Mouse (Mus musculus): Measurements from ENCODE around the gene Foxj2. TPM values are rescaled to one million over a fixed set of nuclear protein-coding genes. Genes with fewer than 3 reads are reported as not detected.

Foxj2 gene
- polyA plus RNA-seq, 1 experiment from 2014 or later: 19.6 TPM

DNA sequence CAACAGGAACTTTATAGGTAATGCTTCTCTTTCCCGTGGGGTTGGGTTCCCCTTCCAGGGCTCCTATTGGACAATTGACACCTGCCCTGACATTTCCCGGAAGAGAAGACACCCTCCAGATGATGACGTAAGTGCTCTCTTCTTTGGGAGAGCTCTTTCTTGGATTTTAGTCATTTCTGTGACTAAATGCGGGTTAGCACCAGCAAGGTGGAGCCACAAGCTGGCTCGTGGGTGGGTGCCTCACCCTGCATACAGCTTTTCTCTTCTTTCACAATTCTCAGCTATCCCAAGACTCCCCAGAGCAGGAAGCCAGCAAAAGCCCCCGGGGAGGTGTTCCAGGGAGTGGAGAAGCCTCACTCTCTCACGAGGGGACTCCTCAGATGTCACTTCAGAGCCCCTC is 13.2 kb downstream of the Foxj2 start:
- ATAC-seq (no peak), DNase-seq (ENCODE audit: low read depth, low spot score) (no peak)
- H3K27me3 ChIP-seq: no peaks in the 10 kb centered on the region
- CTCF ChIA-PET: interaction anchor here (1.1 to 3.4 kb wide), 2 partner anchors 36 to 41 kb away, joined by 3 to 20 read pairs; partner anchors contain the start of gene Necap1
- TF ChIP-seq CTCF (IDR thresholded peaks at IDR 0.05): no peak
- in situ Hi-C loops (cut with MboI; ENCODE audit: low pct_unique_long_range_greater_than_20kb): no loop called here
- POLR2A ChIA-PET: no interaction called here

DNA sequence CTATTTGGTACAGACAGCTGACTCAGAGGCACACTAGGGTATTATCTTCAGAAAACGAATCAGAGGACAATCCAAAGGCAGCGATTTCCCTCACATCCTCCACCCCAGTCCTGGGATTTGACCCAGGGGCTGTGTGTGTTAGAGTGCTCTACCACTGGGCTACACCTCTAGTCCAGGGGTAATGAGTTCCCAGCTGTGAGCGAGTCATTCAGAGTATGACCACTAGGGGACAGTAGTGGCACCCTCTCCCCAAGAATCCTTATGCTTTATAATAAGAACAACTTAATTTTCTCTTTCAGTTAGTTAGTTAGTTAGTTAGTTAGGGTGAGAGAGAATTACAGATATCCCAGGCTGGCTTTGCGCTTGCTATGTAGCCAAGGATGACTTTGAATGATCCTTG is 14.7 kb downstream of the Foxj2 start:
- ChIA-PET CTCF (interaction anchor here (1.0 to 3.4 kb wide), 9 partner anchors 8 to 91 kb away, joined by 3 to 20 read pairs (median 5); no protein-coding TSS in a partner anchor), POLR2A (no interaction called here)
- H3K27me3 ChIP-seq: no peaks in the 10 kb centered on the region
- peak; percentile 61 for ATAC-seq
- in situ Hi-C loops (cut with MboI; ENCODE audit: low pct_unique_long_range_greater_than_20kb): no loop called here
- DNase-seq (ENCODE audit: low read depth, low spot score): no peak
- peak; percentile 91 for TF ChIP-seq CTCF (IDR thresholded peaks at IDR 0.05)

DNA sequence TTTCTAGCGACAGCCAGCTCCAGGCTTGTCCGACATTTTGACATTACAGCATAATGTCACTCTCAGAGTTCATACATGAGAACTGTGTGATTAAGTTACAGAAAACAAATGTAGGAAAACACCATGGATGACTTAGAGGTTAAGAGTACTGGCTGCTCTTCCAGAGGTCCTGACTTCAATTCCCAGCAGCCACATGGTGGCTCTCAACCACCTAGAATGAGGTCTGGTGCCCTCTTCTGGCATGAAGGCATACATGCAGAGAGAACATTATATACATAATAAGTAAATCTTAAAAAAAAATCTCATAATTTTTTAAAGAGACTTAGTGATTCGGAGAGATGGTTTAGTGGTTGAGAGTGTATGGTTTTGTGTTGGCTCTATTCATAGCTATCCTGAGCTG is 17.3 kb downstream of the Foxj2 start:
- TF ChIP-seq CTCF (IDR thresholded peaks at IDR 0.05): no peak
- no peak for DNase-seq (ENCODE audit: low read depth, low spot score)
- ChIA-PET POLR2A (no interaction called here), CTCF (no interaction called here)
- in situ Hi-C loops (cut with MboI; ENCODE audit: low pct_unique_long_range_greater_than_20kb): no loop called here
- ATAC-seq: no peak
- H3K27me3 ChIP-seq: no peaks in the 10 kb centered on the region

DNA sequence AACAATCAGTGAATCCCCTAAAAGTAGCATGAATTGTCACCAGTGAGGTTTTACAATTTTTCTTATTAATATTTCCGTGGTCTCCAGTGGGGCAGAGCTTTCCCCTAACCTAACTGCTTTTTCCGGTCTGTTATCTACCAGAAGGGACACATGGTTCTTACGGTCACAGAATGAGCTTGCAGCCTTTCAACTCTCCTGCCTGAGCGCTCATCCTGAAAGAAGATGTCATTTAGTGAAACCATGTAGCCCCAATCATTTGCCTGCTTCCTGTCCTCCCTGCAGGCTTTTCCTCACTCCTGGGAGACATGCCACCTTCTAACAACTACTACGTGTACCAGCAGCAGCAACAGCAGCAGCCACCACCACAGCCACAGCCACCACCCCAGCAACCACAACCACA is 17.8 kb downstream of the Foxj2 start:
- in situ Hi-C loops (cut with MboI; ENCODE audit: low pct_unique_long_range_greater_than_20kb): no loop called here
- CTCF ChIA-PET: no interaction called here

DNA sequence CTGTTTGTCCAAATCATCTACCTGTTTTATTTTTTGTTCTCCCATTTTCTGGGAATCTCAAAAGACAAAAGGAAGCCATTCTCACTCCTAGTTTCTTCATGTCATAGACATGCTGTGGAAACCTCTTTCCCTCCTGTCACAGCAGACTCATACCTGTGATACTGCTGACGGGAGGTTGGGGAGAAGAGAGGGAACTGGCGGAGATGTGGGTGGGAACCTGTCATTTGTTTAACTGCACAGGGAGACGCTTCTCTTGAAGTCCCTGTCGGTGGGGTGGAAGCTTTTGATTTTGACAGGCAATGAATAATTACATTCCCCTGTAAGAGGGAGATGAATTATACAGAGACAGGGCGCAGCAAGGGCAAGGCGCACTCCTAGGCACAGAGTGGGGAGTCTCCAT is 24.0 kb downstream of the Foxj2 start:
- in situ Hi-C loops (cut with MboI; ENCODE audit: low pct_unique_long_range_greater_than_20kb): no loop called here
- POLR2A ChIA-PET: no interaction called here

More for the DNA sequence above, 17.8 kb downstream of the Foxj2 start:
- no peaks in the 10 kb centered on the region for H3K27me3 ChIP-seq
- POLR2A ChIA-PET: no interaction called here
- DNase-seq (ENCODE audit: low read depth, low spot score) (no peak), ATAC-seq (no peak)
- TF ChIP-seq CTCF (IDR thresholded peaks at IDR 0.05): no peak

DNA sequence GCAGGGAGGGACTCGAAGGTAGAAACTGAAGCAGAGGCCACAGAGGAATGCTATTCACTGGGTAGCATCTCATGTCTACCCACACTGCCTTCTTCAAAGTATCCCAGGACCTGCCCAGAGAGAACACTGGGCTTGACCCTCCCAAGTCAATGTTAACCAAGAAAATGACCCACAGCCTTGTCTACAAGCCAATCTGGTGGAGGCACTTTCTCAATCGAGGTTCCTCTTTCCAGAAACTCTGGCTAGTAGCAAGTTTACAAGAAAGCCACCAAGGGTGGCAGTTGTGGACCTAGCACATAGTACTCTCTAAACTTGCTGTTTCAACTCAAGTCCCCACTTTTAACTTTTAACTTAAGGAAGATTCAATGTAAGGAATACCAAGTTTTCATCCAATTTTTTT is 33.0 kb downstream of the Foxj2 start:
- CTCF ChIA-PET: no interaction called here
- POLR2A ChIA-PET: no interaction called here
- DNase-seq (ENCODE audit: low read depth, low spot score) (no peak), ATAC-seq (no peak)
- TF ChIP-seq CTCF (IDR thresholded peaks at IDR 0.05): no peak
- no peaks in the 10 kb centered on the region for H3K27me3 ChIP-seq
- in situ Hi-C loops (cut with MboI; ENCODE audit: low pct_unique_long_range_greater_than_20kb): no loop called here

More for the DNA sequence above, 24.0 kb downstream of the Foxj2 start:
- CTCF ChIA-PET: interaction anchor here (1.1 to 1.4 kb wide), 2 partner anchors 9 to 15 kb away, joined by 4 to 6 read pairs; no protein-coding TSS in a partner anchor
- no peaks in the 10 kb centered on the region for H3K27me3 ChIP-seq
- no peak for TF ChIP-seq CTCF (IDR thresholded peaks at IDR 0.05)
- ATAC-seq (no peak), DNase-seq (ENCODE audit: low read depth, low spot score) (no peak)

DNA sequence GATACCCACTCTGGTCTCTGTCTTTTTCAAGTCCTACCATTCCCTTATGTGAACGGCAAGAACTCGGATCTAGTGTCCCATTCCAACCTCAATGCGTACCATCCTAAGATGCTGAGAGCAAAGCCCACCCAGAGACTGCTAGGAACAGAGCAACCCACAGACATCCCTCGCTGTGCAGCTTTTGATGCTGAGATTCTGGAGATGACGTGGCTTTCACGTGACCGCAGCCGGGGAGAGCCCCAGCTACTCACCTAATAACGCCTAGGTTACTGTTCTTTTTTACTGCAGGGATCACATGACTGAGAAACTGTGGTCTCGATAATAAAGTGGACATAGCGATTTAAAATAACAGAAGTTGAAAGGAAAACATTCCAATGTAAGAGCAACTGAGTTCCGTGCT is 34.8 kb downstream of the Foxj2 start:
- POLR2A ChIA-PET: no interaction called here
- ATAC-seq: no peak

DNA sequence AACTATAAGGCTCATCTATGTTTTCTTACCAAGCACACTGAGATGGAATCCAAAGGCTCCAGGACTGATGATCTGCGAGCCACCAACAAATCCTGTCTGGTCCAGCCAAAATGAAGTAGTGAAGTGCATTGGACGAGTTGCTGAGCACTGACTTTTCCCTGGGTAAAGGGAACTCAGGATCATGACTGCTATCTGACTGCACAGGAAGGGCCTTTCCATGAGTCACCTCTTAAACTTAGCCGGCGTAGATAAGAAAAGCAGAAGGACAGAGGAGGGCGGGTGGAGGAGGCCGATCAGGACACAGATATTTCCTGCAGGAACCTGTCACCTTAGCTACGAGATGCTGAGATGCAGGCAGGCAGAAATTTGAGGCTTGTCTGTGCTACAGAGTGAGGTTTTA is 36.2 kb downstream of the Foxj2 start, which contains the start of gene C3ar1:
Gene C3ar1, minus strand, starts transcription at position 207 of the 400 bp plus-strand sequence.
- CTCF ChIA-PET: no interaction called here
- no peak for DNase-seq (ENCODE audit: low read depth, low spot score)
- in situ Hi-C loops (cut with MboI; ENCODE audit: low pct_unique_long_range_greater_than_20kb): no loop called here
- no peak for ATAC-seq
- no peak for TF ChIP-seq CTCF (IDR thresholded peaks at IDR 0.05)
- no peaks in the 10 kb centered on the region for H3K27me3 ChIP-seq
- POLR2A ChIA-PET: no interaction called here

More for the DNA sequence above, 34.8 kb downstream of the Foxj2 start:
- TF ChIP-seq CTCF (IDR thresholded peaks at IDR 0.05): no peak
- DNase-seq (ENCODE audit: low read depth, low spot score): no peak
- H3K27me3 ChIP-seq: no peaks in the 10 kb centered on the region
- CTCF ChIA-PET: no interaction called here
- in situ Hi-C loops (cut with MboI; ENCODE audit: low pct_unique_long_range_greater_than_20kb): no loop called here

DNA sequence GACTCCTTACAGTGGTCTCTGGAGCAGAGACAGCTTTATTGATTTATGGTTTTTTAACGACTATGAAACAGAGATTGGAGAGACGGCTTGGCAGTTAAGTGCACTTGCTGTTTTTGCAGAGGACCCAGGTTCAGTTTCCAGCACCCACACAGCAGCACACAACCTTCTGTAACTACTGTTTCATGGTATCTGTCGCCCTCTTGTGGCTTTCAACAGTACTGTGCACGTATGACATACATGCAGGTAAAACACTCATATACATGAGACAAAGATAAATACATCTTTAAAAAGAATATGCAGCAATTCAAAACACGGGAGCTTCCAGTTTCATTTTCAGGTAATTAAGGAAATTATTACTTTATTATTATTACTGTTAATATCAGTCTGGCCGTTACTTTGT is 42.7 kb downstream of the Foxj2 start:
- in situ Hi-C loops (cut with MboI; ENCODE audit: low pct_unique_long_range_greater_than_20kb): no loop called here
- CTCF ChIA-PET: interaction anchor here (0.8 kb wide), 1 partner anchor 12 kb away, joined by 3 read pairs; the partner anchor contains the start of gene Necap1
- DNase-seq (ENCODE audit: low read depth, low spot score) (no peak), ATAC-seq (no peak)
- no peaks in the 10 kb centered on the region for H3K27me3 ChIP-seq
- peak; percentile 42 for TF ChIP-seq CTCF (IDR thresholded peaks at IDR 0.05)
- POLR2A ChIA-PET: no interaction called here

DNA sequence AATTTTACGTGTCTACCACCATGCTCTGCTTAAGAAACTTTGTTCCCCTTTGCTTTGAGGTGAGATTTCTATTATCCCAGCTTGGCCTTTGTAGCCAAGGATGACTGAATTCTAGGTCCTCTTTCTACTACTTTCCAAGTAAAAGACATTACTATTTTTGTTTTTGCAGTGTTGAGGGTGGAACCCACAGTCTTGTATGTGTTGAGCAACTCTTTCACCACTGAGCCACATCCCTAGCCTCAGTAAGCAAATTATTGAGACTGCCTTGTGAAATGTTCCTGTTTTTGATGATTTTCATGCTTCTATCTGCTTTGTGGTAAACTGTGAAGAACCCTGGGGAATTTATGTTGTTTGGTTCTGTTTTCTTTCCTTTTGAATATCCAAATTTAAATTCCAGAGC is 43.2 kb downstream of the Foxj2 start:
- no peaks in the 10 kb centered on the region for H3K27me3 ChIP-seq
- DNase-seq (ENCODE audit: low read depth, low spot score) (no peak), ATAC-seq (no peak)
- in situ Hi-C loops (cut with MboI; ENCODE audit: low pct_unique_long_range_greater_than_20kb): no loop called here
- CTCF ChIA-PET: no interaction called here
- POLR2A ChIA-PET: no interaction called here
- no peak for TF ChIP-seq CTCF (IDR thresholded peaks at IDR 0.05)

DNA sequence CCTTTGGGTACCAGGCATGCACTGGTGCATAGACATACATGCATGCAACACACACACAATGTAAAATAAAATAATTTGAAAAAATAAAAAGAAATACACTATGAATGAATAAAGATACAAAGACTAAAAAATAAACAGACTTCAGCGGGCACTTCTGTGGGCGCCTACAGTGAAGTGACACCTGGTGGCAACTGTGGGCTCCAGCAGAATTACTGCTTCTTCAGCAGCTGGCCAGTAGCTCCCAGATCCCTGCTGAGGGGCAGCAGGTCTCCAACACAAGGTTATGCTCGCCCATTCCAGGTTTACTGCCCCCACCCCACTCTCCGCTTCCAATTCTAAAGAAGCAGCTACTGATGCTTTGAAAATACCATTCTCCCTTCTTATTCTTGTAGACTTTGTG is 48.2 kb downstream of the Foxj2 start:
- H3K27me3 ChIP-seq: no peaks in the 10 kb centered on the region
- POLR2A ChIA-PET: no interaction called here
- in situ Hi-C loops (cut with MboI; ENCODE audit: low pct_unique_long_range_greater_than_20kb): no loop called here
- peak; percentile 63 for TF ChIP-seq CTCF (IDR thresholded peaks at IDR 0.05)
- no peak for ATAC-seq
- DNase-seq (ENCODE audit: low read depth, low spot score): no peak
- CTCF ChIA-PET: interaction anchor here (3.4 kb wide), 1 partner anchor 34 kb away, joined by 20 read pairs; no protein-coding TSS in a partner anchor

DNA sequence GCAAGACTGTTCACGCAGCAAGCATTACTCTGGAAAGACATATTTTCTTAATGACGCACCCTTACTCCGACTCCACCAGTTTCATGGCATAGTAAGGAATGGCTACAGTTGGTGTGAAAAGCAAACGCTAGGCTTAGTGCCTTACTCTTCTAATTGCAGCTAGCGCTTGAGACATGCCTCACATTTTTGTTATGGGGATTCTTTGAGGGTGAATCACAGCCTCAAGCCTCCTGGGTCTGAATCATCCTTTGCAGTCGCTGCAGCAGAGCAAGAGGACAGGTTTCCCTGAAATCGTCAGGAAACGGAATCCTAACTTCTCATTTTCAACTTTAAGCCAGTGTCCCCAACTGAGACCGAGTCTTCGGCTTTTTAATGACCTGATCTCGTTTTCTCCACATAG is 50.1 kb downstream of the Foxj2 start:
- ATAC-seq (peak; percentile 98), DNase-seq (ENCODE audit: low read depth, low spot score) (peak; percentile 83)
- no peaks in the 10 kb centered on the region for H3K27me3 ChIP-seq
- ChIA-PET POLR2A (no interaction called here), CTCF (interaction anchor here (1.2 to 3.4 kb wide), 4 partner anchors 36 to 200 kb away, joined by 4 to 20 read pairs (median 6); no protein-coding TSS in a partner anchor)
- in situ Hi-C loops (cut with MboI; ENCODE audit: low pct_unique_long_range_greater_than_20kb): loop anchor here (5.0 kb wide), 1 partner anchor 48 kb away; no protein-coding TSS in a partner anchor
- TF ChIP-seq CTCF (IDR thresholded peaks at IDR 0.05): peak; percentile 7
